Comparison of ENCODE assay signal across 21 mouse cellular contexts in the genomic region with DNA sequence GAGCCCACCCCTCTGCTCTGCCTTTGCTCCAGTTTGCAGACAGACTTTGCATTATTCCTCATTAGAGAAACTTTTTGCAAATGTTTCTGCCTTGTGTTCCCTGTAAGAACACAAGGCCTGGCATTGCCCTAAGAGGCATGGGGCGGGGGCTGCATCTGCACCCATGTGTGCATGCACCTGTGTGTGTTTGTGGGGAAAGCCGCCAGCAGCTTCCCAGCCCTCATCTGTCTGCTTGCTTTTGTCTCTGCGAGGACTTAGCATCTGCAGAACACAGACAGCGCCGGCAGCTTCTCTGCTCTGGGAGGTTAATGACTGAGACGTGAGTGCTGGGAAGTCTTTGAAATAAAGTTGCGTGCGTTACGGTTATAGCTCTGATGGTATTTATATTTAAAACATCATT.
DNase-seq lines count a peak whose midpoint lies in the region; ATAC-seq and TF ChIP-seq lines count a peak whose summit lies in the region.
"Had no signal": no experiment of that assay in that cellular context is flagged by ENCODE, and none has a peak within 500 bp of the region (broad histone marks: within the 10 kb centered on the region; RNA-seq: fewer than 3 reads in every experiment).

No protein-coding gene starts in this region.

- no peak for ATAC-seq in forebrain, embryonic 13.5 days
- ATAC-seq in forebrain, embryonic 16.5 days: no peak
- ATAC-seq: activated CD4-positive, CD25-positive, alpha-beta regulatory T cell, adult 4 months; CD4-positive, CD25-positive, alpha-beta regulatory T cell, adult 4 months; inflammation-experienced regulatory T-cells, adult 6 months had no signal

- TF ChIP-seq CTCF in layer of hippocampus, adult 2 months (conservative IDR thresholded peaks at IDR 0.05): no peak
- no peak for TF ChIP-seq CTCF in brain, embryonic 14.5 days (IDR thresholded peaks at IDR 0.05; ENCODE audit: borderline replicate concordance, extremely low read depth, insufficient read depth, insufficient read length)

- H3K4me1 ChIP-seq in forebrain, embryonic 13.5 days: peaks cover 50% of the 10 kb centered on the region
- H3K4me1 ChIP-seq in forebrain, embryonic 16.5 days (replicated peaks; ENCODE audit: control insufficient read depth, insufficient read depth, low read length): peaks cover 26% of the 10 kb centered on the region
- H3K4me1 ChIP-seq: heart, embryonic 15.5 days had no signal

- TF ChIP-seq POLR2A in brain, embryonic 14.5 days (IDR thresholded peaks at IDR 0.05; ENCODE audit: borderline replicate concordance, extremely low read depth, insufficient read depth, insufficient read length, poor library complexity, severe bottlenecking): no peak

- H3K9ac ChIP-seq in forebrain, embryonic 13.5 days: no peak overlapping the region
- no peak overlapping the region for H3K9ac ChIP-seq in forebrain, embryonic 16.5 days (replicated peaks; ENCODE audit: low read depth, low read length)
- H3K9ac ChIP-seq: heart, embryonic 15.5 days had no signal

- DNase-seq in layer of hippocampus, adult 2 months (ENCODE audit: low spot score in 2 of 2): no peak
- DNase-seq in layer of hippocampus, postnatal 10 days (ENCODE audit: low spot score in 2 of 2): no peak
- DNase-seq in brain, embryonic 14.5 days (ENCODE audit: low read depth): peak; percentile 63
- DNase-seq in thymus, postnatal 10 days (ENCODE audit: low spot score in 2 of 2): peak; percentile 80 to 88
- DNase-seq in cerebellum, adult 18-20 months: no peak
- no peak for DNase-seq in layer of hippocampus, adult 9-10 months (ENCODE audit: low spot score)
- DNase-seq: adrenal gland, postnatal 10 days; cerebellum, postnatal 14 days; gastrocnemius, postnatal 10 days; kidney, adult 2 months; kidney, postnatal 25 days; layer of hippocampus, adult 9-11 months; lung, adult 18-20 months had no signal

- no peaks in the 10 kb centered on the region for H3K9me3 ChIP-seq in forebrain, embryonic 13.5 days (replicated peaks)
- H3K9me3 ChIP-seq in forebrain, embryonic 16.5 days (ENCODE audit: control insufficient read depth, low read length): no peaks in the 10 kb centered on the region
- H3K9me3 ChIP-seq: heart, embryonic 15.5 days; megakaryocyte, embryonic 14.5 days had no signal

- peak overlapping the region; percentile 51; the same call in 1 of the 2 replicates for H3K27ac ChIP-seq in forebrain, embryonic 13.5 days
- H3K27ac ChIP-seq in forebrain, embryonic 16.5 days (ENCODE audit: low read length): no peak overlapping the region
- peak overlapping the region; percentile 55; the same call in 1 of the 2 replicates for H3K27ac ChIP-seq in layer of hippocampus, adult 2 months
- H3K27ac ChIP-seq: heart, embryonic 15.5 days had no signal

- H3K36me3 ChIP-seq in forebrain, embryonic 13.5 days (ENCODE audit: poor library complexity, severe bottlenecking): no peaks in the 10 kb centered on the region
- H3K36me3 ChIP-seq in forebrain, embryonic 16.5 days (ENCODE audit: control insufficient read depth, insufficient read depth): no peaks in the 10 kb centered on the region
- H3K36me3 ChIP-seq: heart, embryonic 15.5 days had no signal

- 66% methylated on average over 9 of the region's 9 CpGs for WGBS in forebrain, embryonic 13.5 days
- 50% methylated on average over 9 of the region's 9 CpGs for WGBS in forebrain, embryonic 16.5 days

- H3K4me2 ChIP-seq in forebrain, embryonic 13.5 days: no peak overlapping the region
- H3K4me2 ChIP-seq in forebrain, embryonic 16.5 days (ENCODE audit: low read length): no peak overlapping the region
- H3K4me2 ChIP-seq: heart, embryonic 15.5 days; liver, embryonic 11.5 days had no signal

- peaks cover 3% of the 10 kb centered on the region; the same call in 1 of the 2 replicates for H3K27me3 ChIP-seq in forebrain, embryonic 13.5 days
- H3K27me3 ChIP-seq in forebrain, embryonic 16.5 days (replicated peaks; ENCODE audit: control insufficient read depth, insufficient read depth, low read length): no peaks in the 10 kb centered on the region
- H3K27me3 ChIP-seq: heart, embryonic 15.5 days; megakaryocyte, embryonic 14.5 days had no signal

- no peak overlapping the region for H3K4me3 ChIP-seq in forebrain, embryonic 13.5 days
- no peak overlapping the region for H3K4me3 ChIP-seq in forebrain, embryonic 16.5 days (replicated peaks; ENCODE audit: low read length)
- H3K4me3 ChIP-seq in layer of hippocampus, adult 2 months: no peak overlapping the region
- H3K4me3 ChIP-seq: heart, embryonic 15.5 days; megakaryocyte, embryonic 14.5 days had no signal

Comparison
In these comparisons a context has a peak if more than half of its experiments do, and no peak if none do; other contexts are left out.
1. DNase-seq: peak in brain, embryonic 14.5 days (single experiment) and thymus, postnatal 10 days (2 of 2); none in layer of hippocampus, adult 2 months (0 of 2), layer of hippocampus, postnatal 10 days (0 of 2), cerebellum, adult 18-20 months (0 of 2) and layer of hippocampus, adult 9-10 months (single experiment).